Mouse (Mus musculus) T-helper 1 cell (primary cell): ENCODE measurements around the gene Vipr2.

Experiments
- in situ Hi-C: fragments of 300-600 bp; cut with MboI, MseI; formaldehyde crosslinking; loops from one replicate; pipeline ENCODE4 v1.15.1; 2025; ENCODE audit warnings: high pct_unique_total_duplicates

Vipr2 gene

GRCm38 (mm10) chr12:116077074-116077854 is at the start of gene Vipr2:
Vipr2 (plus strand) TSS chr12:116077726.
- in situ Hi-C loops, result loop anchor here (5.0 kb wide), 1 partner anchor 130 kb away; no protein-coding TSS in a partner anchor

DNA sequence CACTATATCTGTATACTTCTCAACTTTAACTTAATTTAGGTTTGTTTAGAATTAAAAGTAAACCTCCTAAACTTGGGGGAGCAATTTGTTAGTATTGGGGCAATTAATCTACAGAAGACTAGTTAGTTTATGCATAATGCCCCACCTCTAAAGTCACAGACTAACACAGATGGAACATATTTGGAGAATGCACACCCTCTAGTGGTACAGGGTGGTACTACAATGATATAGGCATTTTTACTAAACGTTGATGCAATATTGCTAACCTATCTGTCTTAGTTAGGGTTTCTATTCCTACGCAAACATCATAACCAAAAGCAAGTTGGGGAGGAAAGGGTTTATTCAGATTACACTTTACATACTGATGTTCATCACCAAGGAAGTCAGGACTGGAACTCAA is 49.4 kb upstream of the Vipr2 start:
- in situ Hi-C loops, result no loop called here

DNA sequence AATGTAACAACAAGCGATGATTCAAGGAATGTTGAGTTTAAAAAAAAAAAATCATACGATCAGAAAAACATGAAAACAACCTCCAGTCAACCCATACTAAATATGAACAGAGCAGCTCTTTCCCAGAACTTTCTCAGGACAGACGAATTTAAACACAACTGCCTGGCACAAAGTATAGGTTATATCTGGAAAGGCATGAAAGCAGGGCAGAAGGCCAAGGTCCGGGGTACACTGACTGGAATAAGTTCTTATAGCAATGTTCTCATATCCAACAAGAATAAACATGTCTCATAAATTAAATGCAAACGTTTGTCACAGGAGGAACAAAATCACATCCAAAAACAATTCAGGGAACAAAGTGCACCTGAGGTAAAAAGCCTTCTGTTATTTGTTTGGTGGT is 42.2 kb upstream of the Vipr2 start:
- in situ Hi-C loops, result no loop called here

GRCm38 (mm10) chr12:116044785-116045184 is 32.7 kb upstream of the Vipr2 start:
- in situ Hi-C loops, result no loop called here

DNA sequence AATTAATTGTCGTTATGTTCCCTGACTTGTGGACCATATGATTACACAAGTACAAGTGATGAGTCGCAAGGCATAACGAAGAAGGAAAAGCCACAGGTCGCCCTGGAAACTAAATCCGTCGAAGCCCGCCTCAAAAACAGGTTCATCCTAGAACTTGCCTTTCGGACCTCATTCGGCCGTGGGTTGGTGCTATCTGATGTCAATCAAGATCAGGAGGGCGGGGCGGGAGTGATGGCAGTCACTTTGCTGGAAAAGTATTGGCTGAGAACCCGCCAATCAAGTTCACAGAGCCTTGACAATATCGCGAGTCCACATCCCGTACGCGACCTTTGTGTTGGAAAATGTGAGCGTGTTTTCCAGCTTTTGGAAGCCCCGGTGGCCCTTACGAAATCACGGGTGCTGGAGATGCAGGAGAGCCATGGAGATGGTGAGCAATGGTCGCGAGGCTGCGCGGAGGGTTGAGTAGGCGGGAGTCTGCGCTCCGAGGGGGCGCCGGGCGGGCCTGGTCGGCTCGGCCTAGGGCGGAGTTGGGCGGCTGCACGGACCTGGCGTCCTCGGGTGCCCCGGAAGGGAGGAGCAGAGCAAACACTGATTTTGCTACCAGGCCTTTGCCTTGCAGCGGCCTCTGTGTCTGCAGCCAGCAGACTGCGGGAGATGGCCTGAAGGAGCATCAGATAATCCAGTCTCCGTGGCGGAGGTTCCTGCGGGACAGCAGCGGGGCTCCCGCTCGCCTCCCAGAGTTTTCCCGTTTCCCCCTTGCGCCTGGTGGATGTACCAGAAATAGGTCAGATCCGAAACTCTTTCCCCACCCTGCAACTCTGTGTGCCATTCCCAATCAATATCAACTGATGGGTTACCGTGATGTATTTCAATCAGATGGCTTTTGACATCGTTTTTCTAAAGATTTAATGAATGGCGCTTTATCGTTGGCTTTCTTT is 29.8 kb upstream of the Vipr2 start, which contains the start of gene Zfp386:
Gene Zfp386, plus strand, starts transcription at position 285 of the 938 bp plus-strand sequence.
- in situ Hi-C loops, result no loop called here

DNA sequence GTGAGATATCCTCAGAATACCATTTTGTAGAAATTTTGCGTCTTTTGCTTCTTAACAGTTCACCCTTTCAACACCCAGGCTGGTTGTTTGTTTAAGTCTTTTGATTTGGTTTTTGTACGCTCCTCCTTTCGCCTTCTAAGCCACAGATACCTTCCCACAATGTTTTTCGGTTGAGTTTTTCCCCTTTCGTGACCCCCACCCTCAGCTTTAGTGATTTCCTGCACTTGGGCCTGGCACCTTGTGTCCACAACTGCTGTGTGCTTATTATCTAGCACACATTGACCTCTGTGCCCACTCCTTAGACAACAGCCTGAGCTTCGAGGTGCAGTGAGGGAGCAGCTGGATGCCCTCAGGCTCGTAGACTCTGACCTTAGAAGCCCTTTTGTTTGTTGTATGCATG is 28.8 kb upstream of the Vipr2 start:
- in situ Hi-C loops, result no loop called here

GRCm38 (mm10) chr12:116049236-116049635 is 28.3 kb upstream of the Vipr2 start:
- in situ Hi-C loops, result no loop called here

DNA sequence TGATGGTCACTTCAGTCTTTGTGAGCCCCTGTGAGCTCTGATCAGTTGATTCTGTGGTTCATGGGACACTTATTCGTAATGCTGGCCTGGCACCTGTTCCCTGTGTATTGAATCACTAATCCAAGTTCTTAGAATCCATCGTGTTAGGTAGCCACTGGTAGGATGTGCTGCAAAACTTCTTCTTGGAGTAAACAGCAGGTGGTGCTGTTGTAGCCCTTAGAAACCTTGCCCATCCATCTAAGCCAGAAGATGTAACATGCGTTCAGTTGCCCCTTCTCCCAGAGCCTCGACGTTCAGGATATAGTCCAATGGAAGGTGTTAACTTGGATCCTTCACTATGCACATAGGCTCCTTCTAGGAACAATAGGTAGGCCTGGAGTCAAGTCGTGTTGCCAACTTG is 27.8 kb upstream of the Vipr2 start:
- in situ Hi-C loops, result loop anchor here (10.0 kb wide), 1 partner anchor 165 kb away; no protein-coding TSS in a partner anchor

DNA sequence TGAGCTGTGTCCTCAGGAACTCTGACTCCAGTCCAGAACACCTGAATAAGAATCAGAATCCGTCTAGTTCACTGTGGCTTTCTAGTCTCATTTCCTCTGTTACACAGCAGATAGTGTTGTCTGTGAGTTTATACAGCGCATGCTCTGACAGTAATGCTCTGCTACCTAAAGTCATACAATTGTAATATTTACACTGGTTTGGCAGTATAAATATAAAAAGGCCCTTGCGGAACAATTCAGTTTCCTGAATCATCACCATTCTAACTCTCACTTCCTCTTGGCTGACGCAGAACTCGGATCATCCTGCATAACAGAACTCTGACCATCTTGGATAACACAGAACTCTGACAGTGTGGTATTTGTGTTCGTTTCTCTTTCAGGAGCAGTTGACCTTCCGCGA is 23.2 kb upstream of the Vipr2 start:
- in situ Hi-C loops, result loop anchor here (10.0 kb wide), 1 partner anchor 160 kb away; no protein-coding TSS in a partner anchor

- in situ Hi-C loops, result loop anchor here (10.0 kb wide), 1 partner anchor 159 kb away; no protein-coding TSS in a partner anchor
Observed at GRCm38 (mm10) chr12:116056112-116056511, 21.4 kb upstream of the Vipr2 start.

GRCm38 (mm10) chr12:116061561-116062193 is 15.8 kb upstream of the Vipr2 start:
- in situ Hi-C loops, result no loop called here

DNA sequence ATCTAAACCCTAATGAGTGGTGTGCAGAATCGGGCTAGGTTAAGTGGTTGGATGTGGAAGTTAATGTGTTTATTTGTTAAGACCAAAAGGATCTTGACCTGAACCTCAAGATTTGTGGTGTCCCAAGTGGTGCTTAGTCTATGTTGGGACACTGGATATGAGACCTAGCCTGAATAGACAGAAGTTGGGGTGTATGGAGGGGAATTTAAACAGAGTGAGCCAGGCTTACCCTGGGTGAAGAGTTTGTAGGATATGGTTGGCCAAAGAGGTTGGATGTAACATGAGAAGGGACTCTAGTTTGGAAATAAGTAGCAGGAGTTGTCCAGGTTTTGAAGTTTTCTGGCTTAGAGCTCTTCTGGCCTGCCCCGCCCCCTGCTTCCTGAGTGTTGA is 15.3 kb upstream of the Vipr2 start:
- in situ Hi-C loops, result no loop called here

DNA sequence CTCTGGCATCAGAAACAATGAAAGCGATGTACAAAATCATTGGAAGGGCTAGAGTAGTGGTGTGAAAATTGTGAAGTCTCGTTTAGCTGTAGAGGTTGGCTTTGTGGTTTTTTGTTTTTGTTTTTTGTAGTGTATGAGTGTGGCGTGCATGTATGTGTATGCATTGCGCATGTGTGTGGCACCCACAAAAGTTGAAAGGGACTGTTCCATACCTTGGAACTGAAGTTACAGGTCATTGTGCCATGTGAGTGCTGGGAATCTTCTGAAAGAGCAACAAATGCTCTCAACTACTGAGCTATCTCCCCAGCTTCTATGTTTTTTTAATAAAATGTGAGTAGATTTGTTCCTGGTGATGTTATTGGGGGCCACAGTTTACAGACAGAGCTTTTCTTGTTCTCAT is 14.5 kb upstream of the Vipr2 start:
- in situ Hi-C loops, result no loop called here

GRCm38 (mm10) chr12:116071023-116071422 is 6.5 kb upstream of the Vipr2 start:
- in situ Hi-C loops, result no loop called here

DNA sequence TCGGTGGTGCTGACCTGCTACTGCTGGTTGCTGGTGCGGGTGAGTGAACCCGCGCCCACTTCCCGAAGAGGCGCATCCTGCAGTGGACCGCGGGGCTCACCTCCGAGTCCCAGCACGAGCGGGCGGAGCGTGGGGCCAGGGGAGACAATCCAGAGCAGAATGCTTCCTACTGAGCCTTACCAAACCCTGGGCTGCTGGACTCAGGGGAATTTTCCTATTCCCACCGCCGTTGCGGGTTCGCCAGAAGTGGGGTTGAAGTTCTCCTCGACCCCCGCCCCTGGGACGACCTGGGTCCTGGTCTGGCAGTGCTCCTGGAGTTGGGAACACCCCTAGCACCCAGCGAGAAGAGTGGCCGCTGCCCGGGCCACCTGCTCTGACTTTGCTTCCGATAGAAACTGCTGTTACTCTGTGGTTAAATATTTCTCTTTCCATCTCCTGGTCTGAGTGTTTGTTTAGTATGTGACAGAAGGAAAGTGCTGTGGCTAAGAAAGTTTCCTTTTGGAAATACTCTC is 385 bp downstream of the Vipr2 start:
- in situ Hi-C loops, result loop anchor here (5.0 kb wide), 1 partner anchor 129 kb away; no protein-coding TSS in a partner anchor

DNA sequence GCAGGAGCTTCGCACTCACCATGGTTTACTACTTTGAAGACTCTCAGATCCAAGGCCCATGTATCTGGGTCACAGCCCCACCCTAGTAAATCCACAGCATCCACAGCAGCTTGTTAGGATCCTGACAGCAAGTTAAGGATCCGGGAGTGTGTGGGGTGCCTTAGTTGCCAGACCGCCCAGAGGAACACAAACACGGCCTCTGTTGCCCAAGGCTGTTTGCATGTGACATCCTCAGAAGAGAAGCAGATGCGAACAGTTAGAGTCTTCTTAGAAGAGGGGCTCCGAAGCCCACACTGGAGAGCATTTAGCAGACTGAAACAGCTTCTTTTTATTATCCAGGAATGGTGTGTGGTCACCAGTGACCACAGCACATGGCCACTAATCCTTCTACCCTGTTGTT is 5.6 kb downstream of the Vipr2 start:
- in situ Hi-C loops, result no loop called here

GRCm38 (mm10) chr12:116084294-116084693 is 6.8 kb downstream of the Vipr2 start:
- in situ Hi-C loops, result no loop called here

- in situ Hi-C loops, result no loop called here
Observed at GRCm38 (mm10) chr12:116086951-116087600, 9.6 kb downstream of the Vipr2 start.

- in situ Hi-C loops, result no loop called here
Observed at GRCm38 (mm10) chr12:116089836-116090235, 12.3 kb downstream of the Vipr2 start.

GRCm38 (mm10) chr12:116094765-116095555 is 17.4 kb downstream of the Vipr2 start:
- in situ Hi-C loops, result no loop called here
